Mouse (Mus musculus) layer of hippocampus, adult 2 months (tissue): ENCODE measurements around the gene Washc3. TPM values are rescaled to one million over a fixed set of nuclear protein-coding genes. Genes with fewer than 3 reads are reported as not detected.

Source experiments
- DNase-seq, 2 experiments: peaks; one replicate each; pipeline ENCODE4 v3.0.0; 2022; ENCODE audit warnings: low spot score in 2 of 2
- H3K27ac ChIP-seq: fragments of 200-600 bp; 2 replicates; pipeline ENCODE4 v1.8.1; 2022
- H3K4me3 ChIP-seq: fragments of 200-600 bp; 2 replicates; pipeline ENCODE4 v1.8.1; 2022; ENCODE audit warnings: mild to moderate bottlenecking
- CTCF ChIP-seq: fragments of 200-600 bp; conservative IDR thresholded peaks from 2 replicates; pipeline ENCODE4 v1.8.1; 2022; ENCODE audit warnings: antibody characterized with exemption, mild to moderate bottlenecking, moderate library complexity
- total RNA-seq, 2 experiments: library from RNA; stranded (reverse); gene quantifications; 2 replicates each; pipeline ENCODE4 v1.2.3; 2021

The Washc3 gene
- total RNA-seq, 2 experiments from 2014 or later: 23.8 to 26.8 TPM

DNA sequence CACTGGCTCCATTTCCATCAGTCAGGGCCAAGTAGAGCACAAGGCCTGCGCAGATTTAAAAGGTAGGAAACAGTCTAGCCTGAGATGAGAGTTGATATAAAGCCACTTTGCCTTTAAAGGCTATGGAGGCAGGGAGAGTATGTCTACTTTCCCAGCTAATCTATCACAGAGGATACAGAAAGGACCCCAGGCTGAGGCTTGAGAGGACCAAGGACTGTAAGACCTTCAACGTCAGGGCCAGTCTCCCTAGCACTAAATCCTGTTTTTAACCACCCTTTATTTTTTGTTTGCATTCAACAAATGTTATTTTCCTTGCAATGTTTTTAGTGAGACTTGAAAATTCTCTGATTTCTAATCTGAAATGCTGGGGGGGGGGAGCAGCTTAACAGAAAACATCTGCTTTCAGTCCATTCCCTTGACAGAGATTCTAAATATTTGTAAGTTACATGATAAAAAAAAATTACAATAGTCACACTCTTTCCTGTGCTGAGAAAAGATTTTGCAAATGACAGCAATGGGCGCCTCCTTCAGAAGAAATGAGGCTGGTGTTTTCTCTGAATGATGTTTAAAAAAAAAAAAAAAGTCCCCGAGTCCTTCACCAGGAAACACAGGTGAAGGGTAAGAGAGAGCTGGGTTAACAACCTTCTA, 83.6 kb downstream of the Washc3 start:
- no peak for TF ChIP-seq CTCF
- DNase-seq: no peak
- H3K27ac ChIP-seq: no peak overlapping the region
- no peak overlapping the region for H3K4me3 ChIP-seq

DNA sequence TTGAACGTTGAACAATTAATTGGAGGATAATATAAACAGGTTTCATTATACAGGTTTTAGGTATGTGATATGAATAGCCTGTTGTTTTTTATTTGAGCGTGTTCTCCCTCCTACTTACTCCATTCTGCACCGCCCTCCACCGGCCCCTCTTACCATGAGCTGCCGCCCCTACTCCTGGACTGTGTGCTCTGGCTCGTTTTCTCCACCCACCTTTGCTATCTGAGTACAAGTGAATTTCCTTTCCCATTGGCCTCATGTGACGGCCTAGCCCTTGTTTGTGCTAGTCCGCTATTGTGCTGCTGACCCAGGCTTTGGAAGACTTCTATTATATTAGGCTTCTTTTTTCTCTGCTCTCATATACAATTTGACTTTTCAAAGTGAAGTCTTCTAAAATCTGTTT, 86.4 kb downstream of the Washc3 start:
- DNase-seq: no peak
- no peak overlapping the region for H3K27ac ChIP-seq
- no peak for TF ChIP-seq CTCF

DNA sequence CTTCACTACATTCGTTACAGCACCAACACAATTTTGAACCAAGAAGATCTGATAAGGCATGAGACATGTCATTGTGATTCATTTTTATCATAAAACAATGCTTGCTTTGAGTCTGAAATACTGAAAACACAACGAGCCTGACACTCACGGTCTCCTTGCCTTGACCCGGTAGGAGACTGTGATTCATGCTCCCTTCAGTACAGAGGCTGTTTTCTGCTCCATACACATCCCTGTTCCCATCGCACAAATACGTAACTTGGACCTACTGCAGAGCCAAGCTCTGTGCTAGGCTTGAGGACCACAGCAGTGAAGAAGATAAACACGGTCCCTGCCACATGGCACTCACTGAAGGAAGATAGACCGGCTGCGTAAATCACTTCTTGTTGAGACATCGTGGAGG, 87.2 kb downstream of the Washc3 start:
- DNase-seq: no peak
- H3K4me3 ChIP-seq: no peak overlapping the region
- TF ChIP-seq CTCF: no peak
- H3K27ac ChIP-seq: no peak overlapping the region

More for the DNA sequence above, 86.4 kb downstream of the Washc3 start:
- H3K4me3 ChIP-seq: no peak overlapping the region

DNA sequence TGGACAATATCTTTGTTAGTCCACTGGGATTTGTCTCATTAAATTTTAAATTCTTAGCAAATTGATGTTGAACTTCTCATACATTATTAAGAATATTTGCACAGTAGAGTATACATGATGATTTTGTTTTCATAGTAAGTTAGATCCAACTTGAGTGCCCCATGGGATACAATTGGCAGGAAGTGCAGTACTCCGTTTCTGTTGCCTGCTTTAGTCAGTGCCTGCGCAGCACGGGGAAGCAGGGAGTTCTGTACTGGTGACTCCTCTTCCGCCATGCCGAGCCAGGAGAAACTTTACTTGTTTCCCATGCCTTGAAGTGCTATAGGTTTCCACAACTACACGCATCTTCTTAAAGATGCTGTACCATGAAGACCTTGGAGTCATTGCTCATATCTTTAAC, 94.2 kb downstream of the Washc3 start:
- Histone ChIP-seq H3K27ac (no peak overlapping the region), H3K4me3 (no peak overlapping the region)
- TF ChIP-seq CTCF: no peak
- DNase-seq: no peak

Other genes with a start within 250 kb of the Washc3 start
- gene Pmch, start 110.0 kb upstream of the Washc3 start, total RNA-seq: not detected
- gene Parpbp, start 54.2 kb upstream of the Washc3 start, total RNA-seq: under 1 TPM; 0.59 to 0.64 TPM
- 1 to 10 TPM; 8.0 to 8.4 TPM for gene Nup37, start 54.1 kb upstream of the Washc3 start, total RNA-seq
- gene Dram1, start 178.0 kb downstream of the Washc3 start, total RNA-seq: 1 to 10 TPM in 1 of 2 experiments, under 1 TPM in 1; 0.88 to 1.5 TPM
- 10 to 100 TPM; 72.6 to 74.4 TPM for gene Gnptab, start 178.0 kb downstream of the Washc3 start, total RNA-seq